10 mouse cellular contexts compared by ENCODE assay signal in the genomic region with DNA sequence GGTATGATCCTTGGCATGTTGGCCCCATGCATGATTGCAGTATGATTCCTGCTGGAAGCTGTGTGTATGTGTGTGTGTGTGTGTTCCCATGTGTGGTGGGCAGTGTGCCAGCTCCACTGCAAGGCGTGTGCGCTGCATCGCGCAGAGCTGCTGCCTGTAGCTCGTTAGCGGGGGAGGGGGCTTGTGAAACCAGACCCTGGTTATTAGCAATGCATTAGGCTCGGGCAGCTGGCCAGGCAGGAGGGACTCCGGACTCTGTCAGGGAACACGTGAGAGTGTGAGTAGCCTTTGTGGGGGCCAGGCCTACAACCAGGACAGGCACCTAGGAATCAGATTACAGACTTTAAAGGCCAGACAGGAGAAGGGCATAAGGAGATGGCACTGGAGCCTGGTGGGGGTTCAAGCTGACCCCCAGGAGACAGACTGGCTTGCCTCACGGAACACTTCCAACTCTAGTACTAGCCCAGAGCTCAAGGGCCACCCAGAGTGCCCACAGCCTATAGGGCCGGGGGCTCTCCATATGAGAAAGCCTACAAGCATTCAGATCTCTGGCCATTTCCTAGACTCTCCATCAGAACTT. TPM values are rescaled to one million over a fixed set of nuclear protein-coding genes. Genes with fewer than 3 reads are reported as not detected.
A peak's percentile ranks its signal among the peaks of the same experiment; 100 is the strongest.
DNase-seq lines count a peak whose midpoint lies in the region; ATAC-seq lines count a peak whose summit lies in the region.
"Had no signal": no experiment of that assay in that cellular context is flagged by ENCODE, and none has a peak within 500 bp of the region (broad histone marks: within the 10 kb centered on the region; RNA-seq: fewer than 3 reads in every experiment).

No protein-coding gene starts in this region.

- no peak overlapping the region for H3K27ac ChIP-seq in neural tube, embryonic 15.5 days (replicated peaks)
- H3K27ac ChIP-seq in hindbrain, embryonic 11.5 days (ENCODE audit: low read depth, low read length): peak overlapping the region; percentile 45
- no peak overlapping the region for H3K27ac ChIP-seq in limb, embryonic 15.5 days

- H3K9me3 ChIP-seq in neural tube, embryonic 15.5 days (replicated peaks): no peaks in the 10 kb centered on the region
- no peaks in the 10 kb centered on the region for H3K9me3 ChIP-seq in hindbrain, embryonic 11.5 days (ENCODE audit: control insufficient read depth, low read length)
- H3K9me3 ChIP-seq in limb, embryonic 15.5 days: no peaks in the 10 kb centered on the region

- no peak overlapping the region for H3K4me2 ChIP-seq in neural tube, embryonic 15.5 days
- no peak overlapping the region for H3K4me2 ChIP-seq in hindbrain, embryonic 11.5 days (replicated peaks; ENCODE audit: low read depth, low read length)
- no peak overlapping the region for H3K4me2 ChIP-seq in limb, embryonic 15.5 days

- H3K4me1 ChIP-seq in neural tube, embryonic 15.5 days: peaks cover 46% of the 10 kb centered on the region
- peaks cover 61% of the 10 kb centered on the region for H3K4me1 ChIP-seq in hindbrain, embryonic 11.5 days (replicated peaks; ENCODE audit: control insufficient read depth, insufficient read depth, low read length)
- peaks cover 68% of the 10 kb centered on the region for H3K4me1 ChIP-seq in limb, embryonic 15.5 days

- no peak overlapping the region for H3K9ac ChIP-seq in neural tube, embryonic 15.5 days (replicated peaks)
- no peak overlapping the region for H3K9ac ChIP-seq in hindbrain, embryonic 11.5 days (ENCODE audit: low read depth, low read length)
- H3K9ac ChIP-seq in limb, embryonic 15.5 days: no peak overlapping the region

- 19% methylated on average over 11 of the region's 11 CpGs for WGBS in neural tube, embryonic 15.5 days
- WGBS in hindbrain, embryonic 11.5 days: 27% methylated on average over 11 of the region's 11 CpGs
- WGBS in limb, embryonic 15.5 days: 18% methylated on average over 11 of the region's 11 CpGs

- peak; percentile 59 for DNase-seq in neural tube, embryonic 10.5 days (ENCODE audit: extremely low spot score, low spot score)
- peak; percentile 69 for DNase-seq in hindbrain, embryonic 11.5 days (ENCODE audit: low spot score)
- peak; percentile 40 for DNase-seq in yolk sac, embryonic 10.5 days (ENCODE audit: low spot score)
- DNase-seq in layer of hippocampus, adult 11-12 months (ENCODE audit: low spot score): no peak
- no peak for DNase-seq in frontal cortex, postnatal 36 days (ENCODE audit: low spot score in 2 of 2)
- no peak for DNase-seq in cerebellum, postnatal 36 days
- DNase-seq: cerebellum, adult 2 months had no signal

- no peak for ATAC-seq in neural tube, embryonic 15.5 days (ENCODE audit: low FRiP score)
- peak; percentile 38 for ATAC-seq in hindbrain, embryonic 11.5 days (ENCODE audit: low FRiP score)
- ATAC-seq in limb, embryonic 15.5 days (ENCODE audit: insufficient number of reproducible peaks, low FRiP score, low TSS enrichment, low read depth): peak; percentile 21; the same call in 1 of the 2 replicates
- ATAC-seq: Patski had no signal

- no peak overlapping the region for H3K4me3 ChIP-seq in neural tube, embryonic 15.5 days (replicated peaks)
- H3K4me3 ChIP-seq in hindbrain, embryonic 11.5 days (ENCODE audit: low read depth, low read length): no peak overlapping the region
- H3K4me3 ChIP-seq in limb, embryonic 15.5 days: no peak overlapping the region

- no peaks in the 10 kb centered on the region for H3K36me3 ChIP-seq in neural tube, embryonic 15.5 days
- peaks cover 10% of the 10 kb centered on the region; the same call in 1 of the 2 replicates for H3K36me3 ChIP-seq in hindbrain, embryonic 11.5 days (ENCODE audit: control insufficient read depth, insufficient read depth, low read length)
- H3K36me3 ChIP-seq in limb, embryonic 15.5 days: no peaks in the 10 kb centered on the region

- no peaks in the 10 kb centered on the region for H3K27me3 ChIP-seq in neural tube, embryonic 15.5 days (replicated peaks)
- H3K27me3 ChIP-seq in hindbrain, embryonic 11.5 days (ENCODE audit: control insufficient read depth, insufficient read depth, low read length): no peaks in the 10 kb centered on the region
- peaks cover 67% of the 10 kb centered on the region for H3K27me3 ChIP-seq in limb, embryonic 15.5 days
- H3K27me3 ChIP-seq: Patski had no signal

RNA-seq across cellular contexts. Expression of a gene that starts 20.8 kb away (rescaled TPM):
- 89.8 and 111 TPM in 2 replicates for polyA plus RNA-seq in neural tube, embryonic 15.5 days (2015; fragmentation: Nextera tagmentation; extraction: Ambion mirVana)
- polyA plus RNA-seq in hindbrain, embryonic 11.5 days (2014; fragmentation: Nextera tagmentation; extraction: Ambion mirVana): 42.4 and 42.7 TPM in 2 replicates
- polyA plus RNA-seq in limb, embryonic 15.5 days (2015; fragmentation: Nextera tagmentation; extraction: Ambion mirVana): 8.7 and 9.5 TPM in 2 replicates

RNA-seq across cellular contexts. Expression of a gene that starts 35.9 kb away (rescaled TPM):
- 23.1 and 27.2 TPM in 2 replicates for polyA plus RNA-seq in neural tube, embryonic 15.5 days (2015; fragmentation: Nextera tagmentation; extraction: Ambion mirVana)
- polyA plus RNA-seq in hindbrain, embryonic 11.5 days (2014; fragmentation: Nextera tagmentation; extraction: Ambion mirVana): 27.8 and 29.5 TPM in 2 replicates
- polyA plus RNA-seq in limb, embryonic 15.5 days (2015; fragmentation: Nextera tagmentation; extraction: Ambion mirVana): 7.1 and 9.0 TPM in 2 replicates

RNA-seq across cellular contexts. Expression of a gene that starts 38.8 kb away (rescaled TPM):
- polyA plus RNA-seq in neural tube, embryonic 15.5 days (2015; fragmentation: Nextera tagmentation; extraction: Ambion mirVana): 52.6 and 56.6 TPM in 2 replicates
- polyA plus RNA-seq in hindbrain, embryonic 11.5 days (2014; fragmentation: Nextera tagmentation; extraction: Ambion mirVana): 83.7 TPM in 2 replicates
- polyA plus RNA-seq in limb, embryonic 15.5 days (2015; fragmentation: Nextera tagmentation; extraction: Ambion mirVana): 431 and 444 TPM in 2 replicates

RNA-seq across cellular contexts. Expression of a gene that starts 52.4 kb away (rescaled TPM):
- polyA plus RNA-seq in neural tube, embryonic 15.5 days (2015; fragmentation: Nextera tagmentation; extraction: Ambion mirVana): 59.3 and 61.1 TPM in 2 replicates
- 80.0 and 84.1 TPM in 2 replicates for polyA plus RNA-seq in hindbrain, embryonic 11.5 days (2014; fragmentation: Nextera tagmentation; extraction: Ambion mirVana)
- polyA plus RNA-seq in limb, embryonic 15.5 days (2015; fragmentation: Nextera tagmentation; extraction: Ambion mirVana): 66.0 and 69.1 TPM in 2 replicates

Comparison
In these comparisons a context has a peak if more than half of its experiments do, and no peak if none do; other contexts are left out.
1. DNase-seq: peak in neural tube, embryonic 10.5 days (single experiment), hindbrain, embryonic 11.5 days (single experiment) and yolk sac, embryonic 10.5 days (single experiment); none in layer of hippocampus, adult 11-12 months (single experiment), frontal cortex, postnatal 36 days (0 of 2) and cerebellum, postnatal 36 days (0 of 2).